Mouse (Mus musculus): ENCODE measurements around the gene Ccdc51. TPM values are rescaled to one million over a fixed set of nuclear protein-coding genes. Genes with fewer than 3 reads are reported as not detected.
"Not testable (repeated sequence)": the region's sequence is repeated elsewhere in the genome, so short reads cannot be mapped to it uniquely, and the experiment has no call there.

Ccdc51 gene
- polyA plus RNA-seq, 1 experiment from 2014 or later, result 14.0 TPM

- no peaks in the 10 kb centered on the region for H3K27me3 ChIP-seq (ENCODE audit: control insufficient read depth, insufficient read depth, low read length)
- H3K27ac ChIP-seq (replicated peaks; ENCODE audit: low read depth, low read length), result no peak overlapping the region
- no peak for DNase-seq
- H3K4me2 ChIP-seq (ENCODE audit: low read length), result no peak overlapping the region
- H3K4me1 ChIP-seq (ENCODE audit: control insufficient read depth, insufficient read depth, low read length), result no peaks in the 10 kb centered on the region
- no peaks in the 10 kb centered on the region for H3K9me3 ChIP-seq (ENCODE audit: control insufficient read depth, low read length)
- no peak overlapping the region for H3K9ac ChIP-seq (replicated peaks; ENCODE audit: low read length)
- WGBS, result 88% methylated on average over 4 of the region's 4 CpGs
- H3K36me3 ChIP-seq (ENCODE audit: control insufficient read depth, insufficient read depth, low read length), result no peaks in the 10 kb centered on the region
- ATAC-seq (ENCODE audit: low FRiP score, low TSS enrichment), result no peak
- no peak overlapping the region for H3K4me3 ChIP-seq (replicated peaks; ENCODE audit: low read depth, low read length)
Observed at GRCm38 (mm10) chr9:109127076-109127475, 44.8 kb downstream of the Ccdc51 start.

GRCm38 (mm10) chr9:109128211-109128610, 45.9 kb downstream of the Ccdc51 start:
- WGBS, result 59% methylated on average over 3 of the region's 3 CpGs
- peak; percentile 69 for DNase-seq
- no peaks in the 10 kb centered on the region for H3K27me3 ChIP-seq (ENCODE audit: control insufficient read depth, insufficient read depth, low read length)

GRCm38 (mm10) chr9:109130076-109130475, 47.8 kb downstream of the Ccdc51 start:
- DNase-seq (no peak), ATAC-seq (ENCODE audit: low FRiP score, low TSS enrichment) (no peak)
- H3K27me3 ChIP-seq (ENCODE audit: control insufficient read depth, insufficient read depth, low read length), result no peaks in the 10 kb centered on the region
- WGBS, result 92% methylated on average over 5 of the region's 5 CpGs
- H3K36me3 ChIP-seq (ENCODE audit: control insufficient read depth, insufficient read depth, low read length), result no peaks in the 10 kb centered on the region
- H3K4me3 ChIP-seq (replicated peaks; ENCODE audit: low read depth, low read length), result no peak overlapping the region
- no peaks in the 10 kb centered on the region for H3K4me1 ChIP-seq (ENCODE audit: control insufficient read depth, insufficient read depth, low read length)
- no peaks in the 10 kb centered on the region for H3K9me3 ChIP-seq (ENCODE audit: control insufficient read depth, low read length)
- no peak overlapping the region for H3K9ac ChIP-seq (replicated peaks; ENCODE audit: low read length)
- no peak overlapping the region for H3K4me2 ChIP-seq (ENCODE audit: low read length)
- no peak overlapping the region for H3K27ac ChIP-seq (replicated peaks; ENCODE audit: low read depth, low read length)

More at GRCm38 (mm10) chr9:109128211-109128610, 45.9 kb downstream of the Ccdc51 start:
- Histone ChIP-seq H3K36me3 (ENCODE audit: control insufficient read depth, insufficient read depth, low read length) (no peaks in the 10 kb centered on the region), H3K9me3 (ENCODE audit: control insufficient read depth, low read length) (no peaks in the 10 kb centered on the region), H3K9ac (replicated peaks; ENCODE audit: low read length) (no peak overlapping the region), H3K4me1 (ENCODE audit: control insufficient read depth, insufficient read depth, low read length) (no peaks in the 10 kb centered on the region), H3K4me3 (replicated peaks; ENCODE audit: low read depth, low read length) (no peak overlapping the region), H3K4me2 (ENCODE audit: low read length) (no peak overlapping the region), H3K27ac (replicated peaks; ENCODE audit: low read depth, low read length) (no peak overlapping the region)
- ATAC-seq (ENCODE audit: low FRiP score, low TSS enrichment), result no peak

GRCm38 (mm10) chr9:109140414-109140813, 58.1 kb downstream of the Ccdc51 start:
- WGBS, result 76% methylated on average over 4 of the region's 4 CpGs
- H3K4me3 ChIP-seq (replicated peaks; ENCODE audit: low read depth, low read length); H3K36me3 ChIP-seq (ENCODE audit: control insufficient read depth, insufficient read depth, low read length); H3K27ac ChIP-seq (replicated peaks; ENCODE audit: low read depth, low read length); H3K9me3 ChIP-seq (ENCODE audit: control insufficient read depth, low read length); H3K4me1 ChIP-seq (ENCODE audit: control insufficient read depth, insufficient read depth, low read length); H3K9ac ChIP-seq (replicated peaks; ENCODE audit: low read length); H3K4me2 ChIP-seq (ENCODE audit: low read length); DNase-seq; ATAC-seq (ENCODE audit: low FRiP score, low TSS enrichment); H3K27me3 ChIP-seq (ENCODE audit: control insufficient read depth, insufficient read depth, low read length): not testable (repeated sequence)

Other genes with a start within 250 kb of the Ccdc51 start
- gene Slc26a6, start 229.2 kb upstream of the Ccdc51 start, polyA plus RNA-seq (2014; fragmentation: Nextera tagmentation; extraction: Ambion mirVana), result 16.6 and 18.2 TPM in 2 replicates
- 0.47 TPM in 1 of 2 replicates, not detected in the other for gene Tmem89, start 167.9 kb upstream of the Ccdc51 start, polyA plus RNA-seq (2014; fragmentation: Nextera tagmentation; extraction: Ambion mirVana)
- 432 and 472 TPM in 2 replicates for gene Uqcrc1, start 145.9 kb upstream of the Ccdc51 start, polyA plus RNA-seq (2014; fragmentation: Nextera tagmentation; extraction: Ambion mirVana)
- gene Col7a1, start 128.9 kb upstream of the Ccdc51 start, polyA plus RNA-seq (2014; fragmentation: Nextera tagmentation; extraction: Ambion mirVana), result 0.84 and 1.5 TPM in 2 replicates
- not detected in 2 replicates for gene Ucn2, start 96.5 kb upstream of the Ccdc51 start, polyA plus RNA-seq (2014; fragmentation: Nextera tagmentation; extraction: Ambion mirVana)
- 26.1 and 26.3 TPM in 2 replicates for gene Pfkfb4, start 90.7 kb upstream of the Ccdc51 start, polyA plus RNA-seq (2014; fragmentation: Nextera tagmentation; extraction: Ambion mirVana)
- gene Shisa5, start 43.9 kb upstream of the Ccdc51 start, polyA plus RNA-seq (2014; fragmentation: Nextera tagmentation; extraction: Ambion mirVana), result 49.1 and 49.9 TPM in 2 replicates
- gene Trex1, start 22.8 kb upstream of the Ccdc51 start, polyA plus RNA-seq (2014; fragmentation: Nextera tagmentation; extraction: Ambion mirVana), result 15.3 and 18.8 TPM in 2 replicates
- 26.5 and 28.6 TPM in 2 replicates for gene Atrip, start 8.4 kb upstream of the Ccdc51 start, polyA plus RNA-seq (2014; fragmentation: Nextera tagmentation; extraction: Ambion mirVana)
- gene Tma7, start 94 bp downstream of the Ccdc51 start, polyA plus RNA-seq (2014; fragmentation: Nextera tagmentation; extraction: Ambion mirVana), result 733 and 824 TPM in 2 replicates
- 21.7 and 22.4 TPM in 2 replicates for gene Plxnb1, start 12.9 kb downstream of the Ccdc51 start, polyA plus RNA-seq (2014; fragmentation: Nextera tagmentation; extraction: Ambion mirVana)
- gene Fbxw21, start 79.5 kb downstream of the Ccdc51 start, polyA plus RNA-seq (2014; fragmentation: Nextera tagmentation; extraction: Ambion mirVana), result not detected in 2 replicates
- gene Fbxw13, start 113.5 kb downstream of the Ccdc51 start, polyA plus RNA-seq (2014; fragmentation: Nextera tagmentation; extraction: Ambion mirVana), result not detected in 2 replicates
- gene Fbxw20, start 152.3 kb downstream of the Ccdc51 start, polyA plus RNA-seq (2014; fragmentation: Nextera tagmentation; extraction: Ambion mirVana), result not detected in 2 replicates
- gene Fbxw14, start 205.2 kb downstream of the Ccdc51 start, polyA plus RNA-seq (2014; fragmentation: Nextera tagmentation; extraction: Ambion mirVana), result not detected in 2 replicates